Comparison of ENCODE assay signal across 22 mouse cellular contexts in the genomic region with DNA sequence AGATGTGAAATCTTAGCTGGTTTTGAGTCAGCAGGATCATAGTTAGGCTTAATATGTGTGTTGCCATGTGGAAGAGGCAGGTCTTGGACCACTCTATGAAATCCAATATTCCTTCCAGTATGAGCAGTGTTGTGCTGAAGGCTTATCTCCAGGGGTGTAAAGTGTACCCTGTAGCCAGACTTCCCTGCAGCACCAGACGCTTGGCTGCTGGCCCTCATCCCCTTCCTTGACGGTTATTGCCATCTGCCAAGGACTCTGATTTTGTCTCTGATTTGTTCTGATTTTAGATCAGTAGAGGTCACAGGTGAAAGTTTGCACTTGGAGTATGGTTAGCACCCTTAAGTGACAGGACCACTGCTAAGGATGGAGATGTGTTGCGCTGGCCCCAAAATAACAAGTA. TPM values are rescaled to one million over a fixed set of nuclear protein-coding genes. Genes with fewer than 3 reads are reported as not detected.
A peak's percentile ranks its signal among the peaks of the same experiment; 100 is the strongest.
DNase-seq lines count a peak whose midpoint lies in the region; ATAC-seq and TF ChIP-seq lines count a peak whose summit lies in the region.
"Had no signal": no experiment of that assay in that cellular context is flagged by ENCODE, and none has a peak within 500 bp of the region (broad histone marks: within the 10 kb centered on the region; RNA-seq: fewer than 3 reads in every experiment).

No protein-coding gene starts in this region.

- peak; percentile 64 to 79 for DNase-seq in cerebellum, postnatal 10 days
- no peak for DNase-seq in cerebellum, postnatal 36 days
- DNase-seq in embryonic facial prominence, embryonic 14.5 days (ENCODE audit: low spot score): no peak
- no peak for DNase-seq in embryonic facial prominence, embryonic 10.5 days (ENCODE audit: low spot score)
- DNase-seq in hindbrain, postnatal 0 days (ENCODE audit: low spot score): no peak
- DNase-seq in hindbrain, embryonic 14.5 days (ENCODE audit: low spot score): no peak
- DNase-seq in left cerebral cortex, postnatal 4 days: peak; percentile 46
- DNase-seq in left cerebral cortex, adult 9 months (ENCODE audit: low spot score in 2 of 2): no peak
- DNase-seq: adrenal gland, adult 8-10 months; adrenal gland, postnatal 14 days; adrenal gland, postnatal 36 days; B cell, adult 2 months; cerebellum, adult 11-12 months; cerebellum, adult 9-10 months; forebrain, postnatal 0 days had no signal

- no peak overlapping the region for H3K9ac ChIP-seq in embryonic facial prominence, embryonic 14.5 days (ENCODE audit: low read depth, low read length)
- no peak overlapping the region for H3K9ac ChIP-seq in hindbrain, postnatal 0 days (replicated peaks; ENCODE audit: low read length)
- H3K9ac ChIP-seq in hindbrain, embryonic 14.5 days: no peak overlapping the region
- H3K9ac ChIP-seq: embryonic facial prominence, embryonic 13.5 days; forebrain, embryonic 13.5 days; forebrain, embryonic 15.5 days; forebrain, postnatal 0 days had no signal

- no peaks in the 10 kb centered on the region for H3K27me3 ChIP-seq in embryonic facial prominence, embryonic 14.5 days (replicated peaks; ENCODE audit: control insufficient read depth, insufficient read depth, low read length)
- no peaks in the 10 kb centered on the region for H3K27me3 ChIP-seq in embryonic facial prominence, embryonic 10.5 days (replicated peaks; ENCODE audit: low read depth, poor library complexity, severe bottlenecking)
- no peaks in the 10 kb centered on the region for H3K27me3 ChIP-seq in hindbrain, postnatal 0 days (ENCODE audit: insufficient read depth, low read length)
- H3K27me3 ChIP-seq in hindbrain, embryonic 14.5 days (ENCODE audit: control insufficient read depth, insufficient read depth, low read length): no peaks in the 10 kb centered on the region
- H3K27me3 ChIP-seq: embryonic facial prominence, embryonic 13.5 days; forebrain, embryonic 13.5 days; forebrain, embryonic 15.5 days; Patski had no signal

- no peak overlapping the region for H3K4me2 ChIP-seq in embryonic facial prominence, embryonic 14.5 days (ENCODE audit: low read depth, low read length)
- no peak overlapping the region for H3K4me2 ChIP-seq in hindbrain, postnatal 0 days (ENCODE audit: low read depth, low read length)
- H3K4me2 ChIP-seq in hindbrain, embryonic 14.5 days (replicated peaks): no peak overlapping the region
- H3K4me2 ChIP-seq: embryonic facial prominence, embryonic 13.5 days; forebrain, embryonic 13.5 days; forebrain, embryonic 15.5 days had no signal

- no peaks in the 10 kb centered on the region for H3K9me3 ChIP-seq in embryonic facial prominence, embryonic 14.5 days (ENCODE audit: control insufficient read depth, low read length)
- no peaks in the 10 kb centered on the region for H3K9me3 ChIP-seq in embryonic facial prominence, embryonic 10.5 days
- H3K9me3 ChIP-seq in hindbrain, postnatal 0 days (ENCODE audit: low read length): no peaks in the 10 kb centered on the region
- no peaks in the 10 kb centered on the region for H3K9me3 ChIP-seq in hindbrain, embryonic 14.5 days (ENCODE audit: control insufficient read depth, low read length)
- H3K9me3 ChIP-seq: embryonic facial prominence, embryonic 13.5 days; forebrain, embryonic 13.5 days; forebrain, embryonic 15.5 days; G1E had no signal

- no peaks in the 10 kb centered on the region for H3K36me3 ChIP-seq in embryonic facial prominence, embryonic 14.5 days (ENCODE audit: control insufficient read depth, insufficient read depth, low read length)
- H3K36me3 ChIP-seq in embryonic facial prominence, embryonic 10.5 days (replicated peaks): no peaks in the 10 kb centered on the region
- H3K36me3 ChIP-seq in hindbrain, postnatal 0 days (ENCODE audit: insufficient read depth, low read length): no peaks in the 10 kb centered on the region
- H3K36me3 ChIP-seq in hindbrain, embryonic 14.5 days (replicated peaks; ENCODE audit: control insufficient read depth, insufficient read depth): 0 out of 2 replicates have a peak, but pooled peaks cover 3% of the 10 kb centered on the region
- H3K36me3 ChIP-seq: embryonic facial prominence, embryonic 13.5 days; forebrain, embryonic 15.5 days; G1E had no signal

- intact Hi-C loops in left cerebral cortex, postnatal 4 days (cut with DNase I): no loop called here

- ATAC-seq in embryonic facial prominence, embryonic 14.5 days (ENCODE audit: low read depth): peak; percentile 87; the same call in 1 of the 2 replicates
- 0 out of 2 replicates have a peak, but pooled peaks have one; percentile 46 for ATAC-seq in hindbrain, postnatal 0 days
- no peak for ATAC-seq in hindbrain, embryonic 14.5 days (ENCODE audit: low FRiP score)
- ATAC-seq: activated CD4-positive, CD25-positive, alpha-beta regulatory T cell, adult 4 months; CD4-positive, CD25-positive, alpha-beta regulatory T cell, adult 4 months; forebrain, embryonic 13.5 days; forebrain, embryonic 15.5 days; forebrain, postnatal 0 days; Patski had no signal

- TF ChIP-seq CTCF in hindbrain, postnatal 0 days (IDR thresholded peaks at IDR 0.05; ENCODE audit: low read depth): no peak

- WGBS in embryonic facial prominence, embryonic 14.5 days: 81% methylated on average over 3 of the region's 3 CpGs
- 93% methylated on average over 3 of the region's 3 CpGs for WGBS in embryonic facial prominence, embryonic 10.5 days
- 75% methylated on average over 3 of the region's 3 CpGs for WGBS in hindbrain, postnatal 0 days
- 87% methylated on average over 3 of the region's 3 CpGs for WGBS in hindbrain, embryonic 14.5 days

- no peak overlapping the region for H3K4me3 ChIP-seq in embryonic facial prominence, embryonic 14.5 days (ENCODE audit: low read depth, low read length)
- H3K4me3 ChIP-seq in embryonic facial prominence, embryonic 10.5 days: no peak overlapping the region
- no peak overlapping the region for H3K4me3 ChIP-seq in hindbrain, postnatal 0 days (ENCODE audit: low read length)
- no peak overlapping the region for H3K4me3 ChIP-seq in hindbrain, embryonic 14.5 days (replicated peaks; ENCODE audit: low read length)
- H3K4me3 ChIP-seq: embryonic facial prominence, embryonic 13.5 days; forebrain, embryonic 13.5 days; forebrain, embryonic 15.5 days had no signal

- no peak overlapping the region for H3K27ac ChIP-seq in embryonic facial prominence, embryonic 14.5 days (replicated peaks; ENCODE audit: low read depth, low read length)
- no peak overlapping the region for H3K27ac ChIP-seq in embryonic facial prominence, embryonic 10.5 days (replicated peaks)
- H3K27ac ChIP-seq in hindbrain, postnatal 0 days: no peak overlapping the region
- no peak overlapping the region for H3K27ac ChIP-seq in hindbrain, embryonic 14.5 days
- H3K27ac ChIP-seq: embryonic facial prominence, embryonic 13.5 days; forebrain, embryonic 13.5 days; forebrain, embryonic 15.5 days had no signal

- no peaks in the 10 kb centered on the region for H3K4me1 ChIP-seq in embryonic facial prominence, embryonic 14.5 days (ENCODE audit: control insufficient read depth, insufficient read depth, low read length)
- H3K4me1 ChIP-seq in embryonic facial prominence, embryonic 10.5 days: peaks cover 23% of the 10 kb centered on the region; the same call in 1 of the 2 replicates
- peaks cover 11% of the 10 kb centered on the region; the same call in 1 of the 2 replicates for H3K4me1 ChIP-seq in hindbrain, postnatal 0 days (ENCODE audit: insufficient read depth, low read length)
- H3K4me1 ChIP-seq in hindbrain, embryonic 14.5 days (replicated peaks; ENCODE audit: control insufficient read depth, insufficient read depth, low read length): peaks cover 3% of the 10 kb centered on the region; the same call in 1 of the 2 replicates

RNA-seq across cellular contexts. Expression of a gene that starts 8.7 kb away (rescaled TPM):
- polyA plus RNA-seq in embryonic facial prominence, embryonic 14.5 days (2014; fragmentation: Nextera tagmentation; extraction: Ambion mirVana): 31.0 and 37.0 TPM in 2 replicates
- polyA plus RNA-seq in embryonic facial prominence, embryonic 10.5 days (2016; fragmentation: Nextera tagmentation; extraction: Ambion mirVana): 15.2 and 15.5 TPM in 2 replicates
- total RNA-seq in hindbrain, postnatal 0 days (2014; rRNA removed): 51.7 and 55.8 TPM in 2 replicates
- polyA plus RNA-seq in hindbrain, postnatal 0 days (2015; fragmentation: Nextera tagmentation; extraction: Ambion mirVana): 134 and 137 TPM in 2 replicates
- 124 and 139 TPM in 2 replicates for polyA plus RNA-seq in hindbrain, embryonic 14.5 days (2014; fragmentation: Nextera tagmentation; extraction: Ambion mirVana)
- total RNA-seq in left cerebral cortex, postnatal 4 days (2021): 100 to 1,000 TPM; 143 to 144 TPM
- polyA plus RNA-seq: G1E had no signal

RNA-seq across cellular contexts. Expression of a gene that starts 44.7 kb away (rescaled TPM):
- polyA plus RNA-seq in embryonic facial prominence, embryonic 14.5 days (2014; fragmentation: Nextera tagmentation; extraction: Ambion mirVana): 77.1 and 77.2 TPM in 2 replicates
- 68.7 and 71.1 TPM in 2 replicates for polyA plus RNA-seq in embryonic facial prominence, embryonic 10.5 days (2016; fragmentation: Nextera tagmentation; extraction: Ambion mirVana)
- 86.7 and 89.5 TPM in 2 replicates for total RNA-seq in hindbrain, postnatal 0 days (2014; rRNA removed)
- 59.1 and 59.2 TPM in 2 replicates for polyA plus RNA-seq in hindbrain, postnatal 0 days (2015; fragmentation: Nextera tagmentation; extraction: Ambion mirVana)
- 49.6 and 50.1 TPM in 2 replicates for polyA plus RNA-seq in hindbrain, embryonic 14.5 days (2014; fragmentation: Nextera tagmentation; extraction: Ambion mirVana)
- total RNA-seq in left cerebral cortex, postnatal 4 days (2021): 10 to 100 TPM; 60.3 to 65.5 TPM

Comparison
In these comparisons a context has a peak if more than half of its experiments do, and no peak if none do; other contexts are left out.
1. DNase-seq: peak in cerebellum, postnatal 10 days (2 of 2) and left cerebral cortex, postnatal 4 days (single experiment); none in cerebellum, postnatal 36 days (0 of 2), embryonic facial prominence, embryonic 14.5 days (single experiment), embryonic facial prominence, embryonic 10.5 days (single experiment), hindbrain, postnatal 0 days (single experiment), hindbrain, embryonic 14.5 days (single experiment) and left cerebral cortex, adult 9 months (0 of 2).